In genomic region chr6:36880643-36881263, GRCm38 (mm10) we compare ENCODE assay signal across 13 mouse cellular contexts.
DNase-seq lines count a peak whose midpoint lies in the region; ATAC-seq and TF ChIP-seq lines count a peak whose summit lies in the region.
"Had no signal": no experiment of that assay in that cellular context is flagged by ENCODE, and none has a peak within 500 bp of the region (broad histone marks: within the 10 kb centered on the region; RNA-seq: fewer than 3 reads in every experiment).

No protein-coding gene starts in this region.

- no peaks in the 10 kb centered on the region for H3K27me3 ChIP-seq in embryonic facial prominence, embryonic 12.5 days
- H3K27me3 ChIP-seq in hindbrain, embryonic 11.5 days (ENCODE audit: control insufficient read depth, insufficient read depth, low read length) = no peaks in the 10 kb centered on the region
- H3K27me3 ChIP-seq in midbrain, embryonic 13.5 days = no peaks in the 10 kb centered on the region
- no peaks in the 10 kb centered on the region for H3K27me3 ChIP-seq in cerebellum, adult 2 months (ENCODE audit: control insufficient read depth, insufficient read depth, low read length)
- H3K27me3 ChIP-seq: CH12.LX had no signal

- TF ChIP-seq POLR2A in cerebellum, adult 2 months (IDR thresholded peaks at IDR 0.05; ENCODE audit: borderline replicate concordance, insufficient read depth, low read length) = no peak

- 7% methylated on average over 7 of the region's 7 CpGs for WGBS in embryonic facial prominence, embryonic 12.5 days
- WGBS in hindbrain, embryonic 11.5 days = 7% methylated on average over 7 of the region's 7 CpGs
- WGBS in midbrain, embryonic 13.5 days = 2% methylated on average over 7 of the region's 7 CpGs
- 67% methylated on average over 7 of the region's 7 CpGs for WGBS in cerebellum, adult 2 months

- peak overlapping the region; percentile 84 for H3K27ac ChIP-seq in embryonic facial prominence, embryonic 12.5 days
- 0 out of 2 replicates have a peak overlapping the region, but pooled peaks have one; percentile 24 for H3K27ac ChIP-seq in hindbrain, embryonic 11.5 days (ENCODE audit: low read depth, low read length)
- H3K27ac ChIP-seq in midbrain, embryonic 13.5 days = peak overlapping the region; percentile 64
- H3K27ac ChIP-seq in cerebellum, adult 2 months (ENCODE audit: insufficient read depth, low read length) = no peak overlapping the region

- no peak overlapping the region for H3K4me3 ChIP-seq in embryonic facial prominence, embryonic 12.5 days
- H3K4me3 ChIP-seq in hindbrain, embryonic 11.5 days (ENCODE audit: low read depth, low read length) = no peak overlapping the region
- no peak overlapping the region for H3K4me3 ChIP-seq in midbrain, embryonic 13.5 days (replicated peaks)
- no peak overlapping the region for H3K4me3 ChIP-seq in cerebellum, adult 2 months (replicated peaks; ENCODE audit: insufficient read depth, low read depth, low read length)

- H3K9me3 ChIP-seq in embryonic facial prominence, embryonic 12.5 days = no peaks in the 10 kb centered on the region
- no peaks in the 10 kb centered on the region for H3K9me3 ChIP-seq in hindbrain, embryonic 11.5 days (ENCODE audit: control insufficient read depth, low read length)
- no peaks in the 10 kb centered on the region for H3K9me3 ChIP-seq in midbrain, embryonic 13.5 days

- peaks cover 21% of the 10 kb centered on the region for H3K4me1 ChIP-seq in embryonic facial prominence, embryonic 12.5 days
- peaks cover 6% of the 10 kb centered on the region; the same call in 1 of the 2 replicates for H3K4me1 ChIP-seq in hindbrain, embryonic 11.5 days (replicated peaks; ENCODE audit: control insufficient read depth, insufficient read depth, low read length)
- H3K4me1 ChIP-seq in midbrain, embryonic 13.5 days (replicated peaks) = peaks cover 32% of the 10 kb centered on the region
- H3K4me1 ChIP-seq in cerebellum, adult 2 months (ENCODE audit: control insufficient read depth, insufficient read depth, low read length) = no peaks in the 10 kb centered on the region

- H3K4me2 ChIP-seq in embryonic facial prominence, embryonic 12.5 days (replicated peaks) = 0 out of 2 replicates have a peak overlapping the region, but pooled peaks have one; percentile 7
- no peak overlapping the region for H3K4me2 ChIP-seq in hindbrain, embryonic 11.5 days (replicated peaks; ENCODE audit: low read depth, low read length)
- H3K4me2 ChIP-seq in midbrain, embryonic 13.5 days (replicated peaks) = peak overlapping the region; percentile 12; the same call in 1 of the 2 replicates

- DNase-seq in NIH3T3 (ENCODE audit: low read depth) (peak; percentile 83), adipocyte (ENCODE audit: low spot score) (no peak)
- peak; percentile 54 for DNase-seq in hindbrain, embryonic 11.5 days (ENCODE audit: low spot score)
- no peak for DNase-seq in cerebellum, adult 2 months
- DNase-seq in right cerebral cortex, postnatal 36 days (ENCODE audit: low spot score in 2 of 2) = no peak
- DNase-seq: cerebellum, adult 18-20 months; layer of hippocampus, postnatal 36 days had no signal

- no peak for TF ChIP-seq CTCF in cerebellum, adult 2 months (IDR thresholded peaks at IDR 0.05; ENCODE audit: borderline replicate concordance, insufficient read depth, low read depth, low read length)

- peak; percentile 75 for ATAC-seq in embryonic facial prominence, embryonic 12.5 days (ENCODE audit: insufficient number of reproducible peaks, insufficient read depth, low FRiP score, low TSS enrichment)
- peak; percentile 61 for ATAC-seq in hindbrain, embryonic 11.5 days (ENCODE audit: low FRiP score)
- peak; percentile 87 for ATAC-seq in midbrain, embryonic 13.5 days
- no peak for ATAC-seq in granulocyte monocyte progenitor cell, adult 5-6 weeks (replicated peaks; ENCODE audit: poor library complexity, severe bottlenecking)
- ATAC-seq: inflammation-experienced regulatory T-cells, adult 6 months; lung, postnatal 0 days had no signal

- no peaks in the 10 kb centered on the region for H3K36me3 ChIP-seq in embryonic facial prominence, embryonic 12.5 days
- no peaks in the 10 kb centered on the region for H3K36me3 ChIP-seq in hindbrain, embryonic 11.5 days (ENCODE audit: control insufficient read depth, insufficient read depth, low read length)
- H3K36me3 ChIP-seq in midbrain, embryonic 13.5 days = no peaks in the 10 kb centered on the region

- no peak overlapping the region for H3K9ac ChIP-seq in embryonic facial prominence, embryonic 12.5 days
- no peak overlapping the region for H3K9ac ChIP-seq in hindbrain, embryonic 11.5 days (ENCODE audit: low read depth, low read length)
- no peak overlapping the region for H3K9ac ChIP-seq in midbrain, embryonic 13.5 days (replicated peaks)

Comparison
In these comparisons a context has a peak if more than half of its experiments do, and no peak if none do; other contexts are left out.
1. DNase-seq: peak in NIH3T3 (single experiment) and hindbrain, embryonic 11.5 days (single experiment); none in adipocyte (single experiment), cerebellum, adult 2 months (0 of 2) and right cerebral cortex, postnatal 36 days (0 of 2).